Mouse (Mus musculus): ENCODE measurements around the gene Sem1. TPM values are rescaled to one million over a fixed set of nuclear protein-coding genes. Genes with fewer than 3 reads are reported as not detected.
A peak's percentile ranks its signal among the peaks of the same experiment; 100 is the strongest.

The Sem1 gene
- 135 and 140 TPM in 2 replicates for polyA plus RNA-seq (2015; fragmentation: Nextera tagmentation; extraction: Ambion mirVana)

- 2% methylated on average over 59 of the region's 59 CpGs for WGBS (ENCODE audit: insufficient replicate concordance)
- peaks cover 8% of the 10 kb centered on the region; the same call in 1 of the 2 replicates for H3K36me3 ChIP-seq
- H3K4me1 ChIP-seq (replicated peaks) = peaks cover 10% of the 10 kb centered on the region
- peak within 1 kb of the TSS; percentile 72 for H3K4me2 ChIP-seq
- H3K27me3 ChIP-seq = no peaks in the 10 kb centered on the region
- peak within 1 kb of the TSS; percentile 89 for H3K27ac ChIP-seq
- no peaks in the 10 kb centered on the region for H3K9me3 ChIP-seq (replicated peaks)
- peak; percentile 97 for ATAC-seq (ENCODE audit: low read depth)
- H3K9ac ChIP-seq = peak within 1 kb of the TSS; percentile 93
- peak; percentile 82 for DNase-seq
- H3K4me3 ChIP-seq (replicated peaks) = peak within 1 kb of the TSS; percentile 91
These were observed at the start of gene Sem1 for GRCm38 (mm10) chr6:6578304-6579149. Gene Sem1, minus strand, starts transcription at chr6:6578663.

GRCm38 (mm10) chr6:6622846-6623749 lies 44.6 kb upstream of the Sem1 start:
- ATAC-seq (ENCODE audit: low read depth) (no peak), DNase-seq (no peak)
- H3K9me3 ChIP-seq (replicated peaks) = no peaks in the 10 kb centered on the region
- H3K27ac ChIP-seq = no peak overlapping the region
- WGBS (ENCODE audit: insufficient replicate concordance) = 52% methylated on average over 16 of the region's 16 CpGs
- no peaks in the 10 kb centered on the region for H3K4me1 ChIP-seq (replicated peaks)
- H3K4me3 ChIP-seq (replicated peaks) = no peak overlapping the region
- no peak overlapping the region for H3K9ac ChIP-seq
- no peak overlapping the region for H3K4me2 ChIP-seq
- H3K27me3 ChIP-seq = no peaks in the 10 kb centered on the region
- H3K36me3 ChIP-seq = no peaks in the 10 kb centered on the region

- no peaks in the 10 kb centered on the region for H3K27me3 ChIP-seq
- no peaks in the 10 kb centered on the region for H3K9me3 ChIP-seq (replicated peaks)
- H3K4me3 ChIP-seq (replicated peaks) = no peak overlapping the region
- WGBS (ENCODE audit: insufficient replicate concordance) = 56% methylated on average over 8 of the region's 8 CpGs
- H3K27ac ChIP-seq = no peak overlapping the region
- DNase-seq (no peak), ATAC-seq (ENCODE audit: low read depth) (no peak)
- no peaks in the 10 kb centered on the region for H3K36me3 ChIP-seq
- H3K4me2 ChIP-seq = no peak overlapping the region
- H3K4me1 ChIP-seq (replicated peaks) = no peaks in the 10 kb centered on the region
- no peak overlapping the region for H3K9ac ChIP-seq
These were observed 25.4 kb upstream of the Sem1 start for GRCm38 (mm10) chr6:6603561-6604544.

GRCm38 (mm10) chr6:6586313-6586712 lies 7.8 kb upstream of the Sem1 start:
- no peak overlapping the region for H3K9ac ChIP-seq
- no peak overlapping the region for H3K4me2 ChIP-seq
- 67% methylated on average over 2 of the region's 2 CpGs for WGBS (ENCODE audit: insufficient replicate concordance)
- no peaks in the 10 kb centered on the region for H3K36me3 ChIP-seq
- no peaks in the 10 kb centered on the region for H3K9me3 ChIP-seq (replicated peaks)
- no peak overlapping the region for H3K4me3 ChIP-seq (replicated peaks)
- H3K27me3 ChIP-seq = no peaks in the 10 kb centered on the region
- DNase-seq (no peak), ATAC-seq (ENCODE audit: low read depth) (no peak)
- H3K4me1 ChIP-seq (replicated peaks) = no peaks in the 10 kb centered on the region
- H3K27ac ChIP-seq = no peak overlapping the region

- DNase-seq = no peak
- H3K4me3 ChIP-seq (replicated peaks) = no peak overlapping the region
- no peaks in the 10 kb centered on the region for H3K9me3 ChIP-seq (replicated peaks)
- no peaks in the 10 kb centered on the region for H3K36me3 ChIP-seq
- no peak for ATAC-seq (ENCODE audit: low read depth)
- no peak overlapping the region for H3K9ac ChIP-seq
- no peaks in the 10 kb centered on the region for H3K27me3 ChIP-seq
- no peak overlapping the region for H3K4me2 ChIP-seq
- WGBS (ENCODE audit: insufficient replicate concordance) = 30% methylated on average over 2 of the region's 2 CpGs
- no peak overlapping the region for H3K27ac ChIP-seq
- H3K4me1 ChIP-seq (replicated peaks) = peaks cover 4% of the 10 kb centered on the region
These were observed 3.4 kb upstream of the Sem1 start for GRCm38 (mm10) chr6:6581849-6582248.

- Histone ChIP-seq H3K9ac (peak overlapping the region; percentile 93), H3K4me2 (peak overlapping the region; percentile 72), H3K9me3 (replicated peaks) (no peaks in the 10 kb centered on the region), H3K36me3 (peaks cover 8% of the 10 kb centered on the region; the same call in 1 of the 2 replicates), H3K27me3 (no peaks in the 10 kb centered on the region), H3K4me3 (replicated peaks) (peak overlapping the region; percentile 91), H3K4me1 (replicated peaks) (peaks cover 10% of the 10 kb centered on the region), H3K27ac (peak overlapping the region; percentile 89)
- no peak for DNase-seq
- ATAC-seq (ENCODE audit: low read depth) = peak; percentile 75
- 1% methylated on average over 17 of the region's 17 CpGs for WGBS (ENCODE audit: insufficient replicate concordance)
These were observed 650 bp downstream of the Sem1 start for GRCm38 (mm10) chr6:6577741-6578284.

- 42% methylated on average over 3 of the region's 3 CpGs for WGBS (ENCODE audit: insufficient replicate concordance)
- DNase-seq (no peak), ATAC-seq (ENCODE audit: low read depth) (no peak)
- H3K36me3 ChIP-seq = peaks cover 8% of the 10 kb centered on the region; the same call in 1 of the 2 replicates
- H3K4me1 ChIP-seq (replicated peaks) = peaks cover 10% of the 10 kb centered on the region
- H3K27me3 ChIP-seq = no peaks in the 10 kb centered on the region
- peak overlapping the region; percentile 91 for H3K4me3 ChIP-seq (replicated peaks)
- H3K27ac ChIP-seq = no peak overlapping the region
- H3K9ac ChIP-seq = peak overlapping the region; percentile 93
- no peaks in the 10 kb centered on the region for H3K9me3 ChIP-seq (replicated peaks)
- peak overlapping the region; percentile 72 for H3K4me2 ChIP-seq
These were observed 1.2 kb downstream of the Sem1 start for GRCm38 (mm10) chr6:6577291-6577690.

GRCm38 (mm10) chr6:6575796-6576195 lies 2.7 kb downstream of the Sem1 start:
- ATAC-seq (ENCODE audit: low read depth) = no peak
- Histone ChIP-seq H3K36me3 (peaks cover 8% of the 10 kb centered on the region; the same call in 1 of the 2 replicates), H3K4me3 (replicated peaks) (no peak overlapping the region), H3K4me2 (no peak overlapping the region), H3K9me3 (replicated peaks) (no peaks in the 10 kb centered on the region), H3K27me3 (no peaks in the 10 kb centered on the region), H3K4me1 (replicated peaks) (peaks cover 10% of the 10 kb centered on the region), H3K9ac (no peak overlapping the region), H3K27ac (no peak overlapping the region)
- 82% methylated on average over 4 of the region's 4 CpGs for WGBS (ENCODE audit: insufficient replicate concordance)
- DNase-seq = no peak

GRCm38 (mm10) chr6:6568436-6568835 lies 10.0 kb downstream of the Sem1 start:
- Histone ChIP-seq H3K9ac (no peak overlapping the region), H3K27me3 (no peaks in the 10 kb centered on the region), H3K9me3 (replicated peaks) (no peaks in the 10 kb centered on the region), H3K36me3 (no peaks in the 10 kb centered on the region), H3K4me1 (replicated peaks) (peaks cover 5% of the 10 kb centered on the region), H3K4me2 (no peak overlapping the region), H3K4me3 (replicated peaks) (no peak overlapping the region), H3K27ac (no peak overlapping the region)
- ATAC-seq (ENCODE audit: low read depth) = no peak
- DNase-seq = no peak
- WGBS (ENCODE audit: insufficient replicate concordance) = 77% methylated on average over 3 of the region's 3 CpGs

- peaks cover 18% of the 10 kb centered on the region for H3K4me1 ChIP-seq (replicated peaks)
- no peak overlapping the region for H3K4me2 ChIP-seq
- 67% methylated on average over 5 of the region's 5 CpGs for WGBS (ENCODE audit: insufficient replicate concordance)
- H3K36me3 ChIP-seq = no peaks in the 10 kb centered on the region
- H3K4me3 ChIP-seq (replicated peaks) = no peak overlapping the region
- no peak overlapping the region for H3K27ac ChIP-seq
- no peak overlapping the region for H3K9ac ChIP-seq
- no peak for ATAC-seq (ENCODE audit: low read depth)
- no peak for DNase-seq
- H3K9me3 ChIP-seq (replicated peaks) = no peaks in the 10 kb centered on the region
- no peaks in the 10 kb centered on the region for H3K27me3 ChIP-seq
These were observed 14.8 kb downstream of the Sem1 start for GRCm38 (mm10) chr6:6563691-6564090.

Data from liver, embryonic 13.5 days (tissue).